Mouse (Mus musculus) midbrain, postnatal 0 days (tissue): ENCODE results near the gene S1pr2. TPM values are rescaled to one million over a fixed set of nuclear protein-coding genes. Genes with fewer than 3 reads are reported as not detected.

Experiments used
- ATAC-seq: fragments of 200-750 bp; cut with Nextera tagmentation; 2 replicates; pipeline ENCODE4 v1.8.0; 2017; ENCODE audit warnings: moderate number of reproducible peaks, mild to moderate bottlenecking, moderate TSS enrichment, moderate library complexity; ENCODE audit not compliant: low FRiP score
- DNase-seq: peaks from one replicate; pipeline ENCODE4 v3.0.0-alpha.2; 2015; ENCODE audit warnings: low spot score
- H3K27ac ChIP-seq: fragments of 300-500 bp; sonication (generic); 2 replicates; pipeline ENCODE4 v1.5.1; 2014; ENCODE audit warnings: low read depth, mild to moderate bottlenecking, low read length, mixed read lengths
- H3K27me3 ChIP-seq: fragments of 300-500 bp; sonication (generic); 2 replicates; pipeline ENCODE4 v1.6.1; 2014; ENCODE audit warnings: low read length, control low read depth, mixed read lengths; ENCODE audit not compliant: insufficient read depth
- H3K36me3 ChIP-seq: fragments of 300-500 bp; sonication (generic); 2 replicates; pipeline ENCODE4 v1.6.1; 2014; ENCODE audit warnings: low read length, control low read depth, mixed read lengths; ENCODE audit not compliant: insufficient read depth
- H3K4me1 ChIP-seq: fragments of 300-500 bp; sonication (generic); 2 replicates; pipeline ENCODE4 v1.6.1; 2014; ENCODE audit warnings: mild to moderate bottlenecking, control low read depth, antibody characterized with exemption, low read length, mixed read lengths; ENCODE audit not compliant: insufficient read depth
- H3K4me2 ChIP-seq: fragments of 300-500 bp; sonication (generic); 2 replicates; pipeline ENCODE4 v1.6.1; 2014; ENCODE audit warnings: low read depth, mild to moderate bottlenecking, low read length, mixed read lengths; ENCODE audit not compliant: poor library complexity, severe bottlenecking
- H3K4me3 ChIP-seq: fragments of 300-500 bp; sonication (generic); 2 replicates; pipeline ENCODE4 v1.5.1; 2014; ENCODE audit warnings: low read depth, mild to moderate bottlenecking, low read length, moderate library complexity
- H3K9ac ChIP-seq: fragments of 300-500 bp; sonication (generic); replicated peaks from 2 replicates; pipeline ENCODE4 v1.6.1; 2014; ENCODE audit warnings: mild to moderate bottlenecking, low read length, moderate library complexity, mixed read lengths; ENCODE audit not compliant: poor library complexity, severe bottlenecking
- H3K9me3 ChIP-seq: fragments of 300-500 bp; sonication (generic); 2 replicates; pipeline ENCODE4 v1.6.1; 2016; ENCODE audit warnings: low read length, control low read depth
- CTCF ChIP-seq: IDR thresholded peaks from 2 replicates; pipeline ENCODE4 v1.5.1; 2016; ENCODE audit warnings: antibody characterized with exemption, mild to moderate bottlenecking
- WGBS: fragments of 180-500 bp; shearing (Covaris S2); extraction: QIAGEN DNeasy Blood & Tissue Kit; methylation state at CpG from one replicate; pipeline ENCODE4 v1.1.7; 2014; 5-methylcytosine and 5-hydroxymethylcytosine counted together
- polyA plus RNA-seq: library from polyadenylated mRNA; unstranded; fragments of >200 nt; fragmentation: Nextera tagmentation; extraction: Ambion mirVana; gene quantifications from 2 replicates; pipeline ENCODE4 v1.2.1, GENCODE M21; 2015
- total RNA-seq: library from RNA; depleted of rRNA; stranded (reverse); fragments of >200 nt; gene quantifications from 2 replicates; pipeline ENCODE4 v1.2.3, GENCODE M21; 2014; rRNA removed

The S1pr2 gene
- 4.7 and 7.3 TPM in 2 replicates for total RNA-seq
- polyA plus RNA-seq: 5.5 and 7.2 TPM in 2 replicates

DNA sequence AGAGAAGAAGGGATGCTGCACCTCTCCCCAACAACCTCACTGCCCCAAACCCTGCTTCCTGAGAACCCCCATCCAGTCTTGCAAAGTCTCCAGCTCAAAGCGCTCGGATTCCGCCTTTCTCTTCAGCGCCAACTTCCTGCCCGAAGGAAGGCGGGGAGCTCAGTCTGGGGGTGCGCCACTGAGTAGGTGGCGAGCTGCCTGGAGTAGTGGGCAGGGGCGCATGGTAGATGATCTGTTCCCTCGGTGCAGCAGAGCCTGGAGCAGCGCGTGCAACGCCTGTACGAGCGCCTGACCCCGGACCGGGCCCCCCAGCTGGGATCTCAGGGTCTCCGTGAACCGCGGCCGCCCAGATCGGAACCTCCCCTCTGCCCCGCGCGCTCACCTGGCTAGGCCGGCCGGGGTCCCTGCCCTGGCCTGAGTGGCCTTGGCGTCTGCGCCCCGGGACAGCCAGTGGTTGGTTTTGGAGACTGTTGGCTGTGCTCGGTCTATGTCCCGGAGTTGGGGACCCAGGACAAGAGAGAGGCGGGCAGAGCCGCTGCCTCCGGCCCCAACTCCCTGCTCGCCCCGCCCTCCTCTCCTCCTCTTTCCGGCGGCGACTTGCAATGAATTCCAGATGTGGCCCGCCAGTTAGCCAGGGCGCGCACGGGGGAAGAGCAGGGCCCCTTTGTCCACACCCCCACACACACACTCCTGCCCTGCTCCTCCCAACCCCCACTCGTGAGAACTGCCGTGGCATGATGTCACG lies at the start of gene S1pr2:
Gene S1pr2, minus strand, starts transcription at position 566 of the 745 bp plus-strand sequence.
- Histone ChIP-seq H3K4me3 (peak within 1 kb of the TSS; percentile 78), H3K36me3 (no peaks in the 10 kb centered on the region), H3K4me1 (peaks cover 7% of the 10 kb centered on the region; the same call in 1 of the 2 replicates), H3K9me3 (no peaks in the 10 kb centered on the region), H3K27ac (peak within 1 kb of the TSS; percentile 55; the same call in 1 of the 2 replicates), H3K9ac (peak within 1 kb of the TSS; percentile 72), H3K27me3 (no peaks in the 10 kb centered on the region), H3K4me2 (peak within 1 kb of the TSS; percentile 98)
- ATAC-seq: peak; percentile 66
- WGBS: under 1% methylated on average over 44 of the region's 47 CpGs
- TF ChIP-seq CTCF: no peak
- peak; percentile 65 for DNase-seq

DNA sequence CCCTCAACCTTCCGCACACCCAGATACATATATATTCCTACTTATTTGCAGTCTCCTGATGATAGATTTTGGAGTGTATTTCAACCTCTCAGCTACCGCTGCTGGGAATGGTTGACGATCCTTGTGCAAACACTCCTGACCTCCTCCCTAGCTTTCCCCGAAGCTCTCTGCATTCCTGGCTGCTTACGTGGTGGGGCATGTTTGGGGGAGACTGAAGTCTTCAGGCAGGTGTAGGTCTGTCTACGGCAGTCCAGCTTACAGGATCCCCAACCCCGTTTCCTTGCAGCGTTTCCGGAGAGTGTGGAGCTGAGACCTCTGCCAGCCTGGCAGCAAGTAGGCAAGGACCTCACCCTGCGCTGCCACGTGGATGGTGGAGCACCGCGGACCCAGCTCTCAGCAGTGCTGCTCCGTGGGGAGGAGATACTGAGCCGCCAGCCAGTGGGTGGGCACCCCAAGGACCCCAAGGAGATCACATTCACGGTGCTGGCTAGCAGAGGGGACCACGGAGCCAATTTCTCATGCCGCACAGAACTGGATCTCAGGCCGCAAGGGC lies 48.8 kb upstream of the S1pr2 start:
- H3K36me3 ChIP-seq: no peaks in the 10 kb centered on the region
- no peak overlapping the region for H3K4me2 ChIP-seq
- WGBS: 76% methylated on average over 19 of the region's 19 CpGs
- H3K4me3 ChIP-seq: no peak overlapping the region
- no peak overlapping the region for H3K27ac ChIP-seq
- ATAC-seq (no peak), DNase-seq (no peak)
- no peak for TF ChIP-seq CTCF
- peaks cover 25% of the 10 kb centered on the region for H3K27me3 ChIP-seq
- H3K4me1 ChIP-seq: peaks cover 7% of the 10 kb centered on the region; the same call in 1 of the 2 replicates
- H3K9me3 ChIP-seq: no peaks in the 10 kb centered on the region
- no peak overlapping the region for H3K9ac ChIP-seq

- Histone ChIP-seq H3K4me2 (no peak overlapping the region), H3K9me3 (no peaks in the 10 kb centered on the region), H3K4me3 (no peak overlapping the region), H3K36me3 (no peaks in the 10 kb centered on the region), H3K27ac (no peak overlapping the region), H3K27me3 (peaks cover 3% of the 10 kb centered on the region), H3K9ac (no peak overlapping the region), H3K4me1 (no peaks in the 10 kb centered on the region)
- TF ChIP-seq CTCF: 0 out of 2 replicates have a peak, but pooled peaks have one; percentile 4
- 82% methylated on average over 1 of the region's 1 CpGs for WGBS
- no peak for DNase-seq
- ATAC-seq: no peak
These were observed 46.1 kb upstream of the S1pr2 start for GRCm38 (mm10) chr9:21022726-21023125.

DNA sequence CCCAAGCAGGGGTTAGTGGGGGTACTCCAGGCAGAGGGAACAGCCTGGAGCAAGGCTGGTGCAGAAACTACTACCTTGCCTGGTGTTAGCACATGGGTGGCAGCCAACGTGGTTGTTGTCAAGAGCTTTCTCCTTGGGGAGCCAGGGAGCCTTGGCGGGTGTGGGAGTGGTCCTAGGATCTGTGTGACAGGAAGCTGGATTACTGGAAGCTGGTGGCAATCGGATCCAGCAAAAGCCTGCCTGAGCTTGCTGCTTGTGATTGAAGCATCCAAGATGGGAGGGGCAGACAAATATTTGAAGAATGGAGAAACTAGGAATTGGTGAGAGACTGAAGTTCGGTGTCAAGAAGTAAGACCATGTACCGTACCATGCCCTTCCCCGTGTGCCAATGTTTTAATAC lies 45.7 kb upstream of the S1pr2 start:
- ATAC-seq (no peak), DNase-seq (no peak)
- Histone ChIP-seq H3K4me2 (no peak overlapping the region), H3K9ac (no peak overlapping the region), H3K9me3 (no peaks in the 10 kb centered on the region), H3K27ac (no peak overlapping the region), H3K4me1 (no peaks in the 10 kb centered on the region), H3K27me3 (peaks cover 7% of the 10 kb centered on the region), H3K36me3 (no peaks in the 10 kb centered on the region), H3K4me3 (no peak overlapping the region)
- no peak for TF ChIP-seq CTCF
- 65% methylated on average over 6 of the region's 6 CpGs for WGBS

DNA sequence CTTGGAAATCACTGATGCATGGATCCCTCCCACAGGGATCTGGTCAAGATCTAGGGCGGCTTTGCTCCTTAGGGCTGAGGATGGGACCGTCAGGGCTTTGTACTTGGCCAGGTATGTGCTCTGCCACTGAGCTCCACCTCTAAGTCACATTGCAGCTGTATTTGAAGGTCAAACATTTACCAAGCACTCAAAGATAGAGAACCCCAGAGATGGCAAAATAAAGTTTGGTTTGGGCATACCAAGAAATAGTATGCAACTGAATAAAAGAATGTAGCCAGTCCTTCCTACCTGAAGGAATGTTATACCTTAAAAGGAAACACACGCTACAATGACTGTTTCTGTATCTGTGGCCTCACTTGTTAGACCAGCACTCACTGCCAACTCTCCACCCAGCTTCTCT lies 44.8 kb upstream of the S1pr2 start:
- no peaks in the 10 kb centered on the region for H3K9me3 ChIP-seq
- H3K9ac ChIP-seq: no peak overlapping the region
- H3K36me3 ChIP-seq: no peaks in the 10 kb centered on the region
- ATAC-seq (no peak), DNase-seq (no peak)
- H3K4me1 ChIP-seq: no peaks in the 10 kb centered on the region
- no peak overlapping the region for H3K4me3 ChIP-seq
- H3K27ac ChIP-seq: no peak overlapping the region
- TF ChIP-seq CTCF: no peak
- H3K27me3 ChIP-seq: peaks cover 11% of the 10 kb centered on the region
- H3K4me2 ChIP-seq: no peak overlapping the region
- WGBS: 72% methylated on average over 3 of the region's 3 CpGs

DNA sequence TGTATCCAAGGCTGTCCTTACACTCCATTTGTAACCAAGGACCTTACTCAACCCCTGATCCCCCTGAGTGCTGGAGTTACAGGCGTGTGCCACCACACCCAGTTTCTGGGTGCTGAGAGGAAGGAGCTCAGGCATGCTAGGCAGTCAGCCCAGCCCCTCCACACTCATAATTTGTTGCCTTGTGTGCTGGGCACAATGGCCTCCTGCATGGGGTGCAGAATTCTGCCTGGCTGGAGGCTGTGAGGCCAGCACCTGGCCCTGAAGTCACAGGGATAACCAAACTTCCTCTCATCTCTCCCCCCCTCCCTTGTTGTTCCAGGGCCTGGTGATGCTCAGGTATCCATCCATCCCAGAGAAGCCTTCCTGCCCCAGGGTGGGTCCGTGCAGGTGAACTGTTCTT lies 42.0 kb upstream of the S1pr2 start:
- Histone ChIP-seq H3K36me3 (no peaks in the 10 kb centered on the region), H3K4me1 (no peaks in the 10 kb centered on the region), H3K4me2 (no peak overlapping the region), H3K4me3 (no peak overlapping the region), H3K9me3 (no peaks in the 10 kb centered on the region), H3K27me3 (peaks cover 25% of the 10 kb centered on the region), H3K27ac (no peak overlapping the region), H3K9ac (no peak overlapping the region)
- TF ChIP-seq CTCF: no peak
- no peak for DNase-seq
- no peak for ATAC-seq
- WGBS: 79% methylated on average over 2 of the region's 2 CpGs
